Mouse (Mus musculus) gastrocnemius, postnatal 10 days (tissue): ENCODE measurements around the gene Fsip1. TPM values are rescaled to one million over a fixed set of nuclear protein-coding genes. Genes with fewer than 3 reads are reported as not detected.
"Not testable (repeated sequence)": the region's sequence is repeated elsewhere in the genome, so short reads cannot be mapped to it uniquely, and the experiment has no call there.

Source experiments
- DNase-seq: peaks from one replicate; pipeline ENCODE4 v3.0.0; 2021; ENCODE audit warnings: mixed read lengths
- total RNA-seq, 2 experiments: library from RNA; stranded (reverse); gene quantifications; 2 replicates each; pipeline ENCODE4 v1.2.3; 2021

The Fsip1 gene
- total RNA-seq, 2 experiments from 2014 or later: not detected

DNA sequence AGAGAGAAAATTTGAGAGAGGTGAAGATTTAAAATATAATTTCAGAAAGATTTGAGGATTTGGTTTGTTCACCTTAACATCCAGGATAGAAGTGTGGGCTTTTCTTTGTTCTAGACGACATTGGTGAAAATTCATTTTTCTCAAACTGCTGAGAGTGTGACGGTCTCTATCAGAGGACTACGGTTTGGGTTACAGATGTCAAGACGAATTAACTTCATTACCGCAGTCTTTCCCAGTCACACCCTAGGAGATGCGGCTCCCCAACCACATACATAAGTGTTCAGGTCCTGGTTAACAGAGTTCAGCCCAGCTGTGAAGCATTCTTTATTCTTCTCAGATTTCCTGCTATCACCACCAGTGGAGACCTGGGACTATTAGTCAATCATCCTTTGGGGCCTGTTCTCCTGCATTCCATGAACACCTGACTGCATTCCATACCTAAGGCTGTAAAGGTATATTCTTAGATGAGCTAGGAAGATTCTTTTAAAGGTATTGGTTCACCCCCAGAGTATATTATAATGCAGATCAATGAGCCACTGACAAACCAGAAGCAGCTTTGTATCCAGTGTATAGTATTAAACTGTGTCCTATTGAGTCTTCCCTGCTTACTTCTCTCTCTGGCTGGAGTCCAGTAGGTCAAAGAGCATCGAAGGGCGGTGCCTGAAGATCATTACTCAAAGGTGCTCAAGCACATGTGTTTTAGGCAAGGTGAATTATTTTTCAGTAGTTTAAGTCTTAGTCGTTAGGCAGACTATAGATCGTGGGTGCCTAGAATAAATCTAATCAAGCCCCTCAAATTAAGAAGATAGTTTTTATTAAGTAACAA is 82.0 kb downstream of the Fsip1 start:
- DNase-seq: no peak

- DNase-seq: no peak
These were observed 88.5 kb downstream of the Fsip1 start for GRCm38 (mm10) chr2:118168225-118168624.

DNA sequence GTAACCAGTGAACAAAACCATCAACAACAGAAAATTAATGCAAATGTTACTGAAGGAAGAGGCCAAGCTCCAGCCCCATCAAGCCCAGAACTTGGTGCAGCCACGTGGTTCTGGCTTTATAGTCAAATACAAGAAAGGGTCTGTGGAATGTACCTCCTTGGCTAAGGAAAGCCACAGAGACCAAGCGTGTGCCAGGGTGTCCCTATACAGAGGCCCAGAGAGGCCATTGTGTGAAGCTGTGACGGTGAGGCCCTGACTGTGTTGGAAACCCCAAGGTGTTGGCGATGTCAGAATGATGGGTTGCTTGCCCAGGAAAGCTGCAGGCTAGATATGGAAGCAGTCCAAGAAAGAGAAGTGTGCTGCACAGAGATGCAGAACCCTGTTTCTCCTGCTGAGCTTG is 89.0 kb downstream of the Fsip1 start:
- DNase-seq: no peak

- DNase-seq: no peak
These were observed 91.1 kb downstream of the Fsip1 start for GRCm38 (mm10) chr2:118165691-118166090.

DNA sequence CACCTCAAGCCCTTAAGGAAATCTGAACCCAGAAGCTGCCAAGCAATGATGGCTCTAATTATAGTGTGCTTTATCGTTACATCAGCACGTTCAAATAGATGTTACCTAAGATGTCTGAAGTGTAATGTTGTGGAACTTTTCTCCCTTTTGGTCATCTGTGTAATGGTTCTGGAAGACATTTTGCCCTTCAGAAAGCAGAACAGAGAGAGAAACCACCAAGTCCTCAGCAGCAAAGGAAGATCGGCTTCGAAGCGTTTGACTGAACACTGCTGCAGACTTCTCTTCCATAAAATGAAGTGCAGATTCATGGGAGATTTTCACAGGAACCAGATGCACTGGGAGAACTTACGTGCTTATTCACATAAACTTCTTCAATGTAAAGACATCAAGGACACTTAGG is 92.6 kb downstream of the Fsip1 start:
- no peak for DNase-seq

DNA sequence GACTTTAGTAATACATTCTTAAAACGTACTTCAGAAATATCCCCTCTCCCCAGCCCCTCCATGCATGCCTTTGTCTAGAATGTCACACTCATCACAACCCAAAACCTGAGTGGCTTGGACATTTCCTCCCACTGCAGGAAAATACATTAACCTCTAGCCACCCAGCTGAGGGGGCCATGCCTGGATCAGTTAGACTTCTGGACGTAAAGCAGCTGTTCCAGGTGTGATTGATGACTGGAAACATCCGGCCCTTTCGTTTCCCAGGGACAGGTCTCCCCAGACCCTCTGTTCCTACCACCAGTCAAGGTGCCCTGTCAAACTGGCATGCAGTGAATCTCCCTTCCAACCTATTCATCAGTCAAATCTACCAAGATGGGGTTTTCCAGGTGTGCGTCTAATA is 94.3 kb downstream of the Fsip1 start:
- DNase-seq: no peak

GRCm38 (mm10) chr2:118160991-118161390 is 95.8 kb downstream of the Fsip1 start:
- no peak for DNase-seq

DNA sequence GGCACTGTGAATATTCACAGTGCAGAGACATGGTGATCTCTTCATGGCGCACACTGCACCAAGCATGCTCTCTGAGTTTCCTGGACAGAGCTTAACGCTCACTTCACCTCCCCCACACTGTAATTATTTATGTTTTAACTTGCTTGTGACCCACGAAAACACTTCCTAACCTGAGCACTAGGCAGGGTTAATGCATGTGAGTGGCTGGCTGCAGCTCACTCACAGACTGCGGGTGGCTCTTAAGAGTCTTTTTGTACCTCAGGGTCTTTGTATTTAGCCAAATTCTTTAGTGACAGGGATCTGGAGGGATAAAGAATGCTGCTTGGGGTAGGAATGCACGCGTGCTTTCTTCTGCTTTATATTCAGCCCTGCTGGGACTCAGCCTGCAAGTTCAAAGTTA is 96.2 kb downstream of the Fsip1 start:
- no peak for DNase-seq

DNA sequence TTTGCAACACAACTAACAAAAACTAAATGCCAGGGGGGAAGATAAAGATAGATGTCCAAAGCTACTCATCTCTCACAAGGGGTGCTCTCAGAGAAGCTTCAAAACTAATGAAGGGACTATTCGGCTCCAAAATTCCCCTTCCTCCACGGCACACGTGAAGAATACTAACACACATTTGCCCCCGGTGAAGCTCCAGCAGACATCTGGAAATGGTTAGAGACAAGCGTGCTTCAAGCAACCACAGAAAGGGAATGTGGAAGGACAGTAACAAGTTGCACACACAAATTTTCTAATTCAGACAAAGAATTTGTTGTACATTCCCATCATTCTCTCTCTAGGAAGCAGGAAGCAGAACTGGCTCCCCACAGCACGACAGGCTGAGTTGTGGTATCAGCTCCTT is 97.6 kb downstream of the Fsip1 start:
- no peak for DNase-seq

DNA sequence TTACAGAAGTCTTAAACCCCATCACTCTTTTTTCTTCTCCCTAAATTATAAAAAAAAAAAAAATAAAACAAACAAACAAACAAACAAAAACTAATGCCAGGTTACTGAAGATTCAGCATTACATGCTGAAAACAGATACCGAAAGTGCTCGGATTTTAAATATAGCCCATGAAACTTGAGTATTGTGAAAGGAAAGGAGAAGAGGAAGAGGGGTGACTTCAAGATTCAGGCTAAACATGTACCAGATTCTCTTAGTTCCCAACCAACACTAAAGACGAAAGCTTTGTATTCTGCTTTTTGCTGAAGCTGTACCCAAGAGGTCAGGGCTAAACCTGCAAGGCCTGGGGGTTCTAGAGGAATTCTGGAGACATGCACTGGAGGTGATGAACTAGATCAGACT is 98.7 kb downstream of the Fsip1 start:
- no peak for DNase-seq

- DNase-seq: peak; percentile 65
These were observed 106.8 kb downstream of the Fsip1 start for GRCm38 (mm10) chr2:118149855-118150563.

- no peak for DNase-seq
These were observed 108.2 kb downstream of the Fsip1 start for GRCm38 (mm10) chr2:118148321-118149142.

- not testable (repeated sequence) for DNase-seq
These were observed 109.0 kb downstream of the Fsip1 start for GRCm38 (mm10) chr2:118147749-118148148.

DNA sequence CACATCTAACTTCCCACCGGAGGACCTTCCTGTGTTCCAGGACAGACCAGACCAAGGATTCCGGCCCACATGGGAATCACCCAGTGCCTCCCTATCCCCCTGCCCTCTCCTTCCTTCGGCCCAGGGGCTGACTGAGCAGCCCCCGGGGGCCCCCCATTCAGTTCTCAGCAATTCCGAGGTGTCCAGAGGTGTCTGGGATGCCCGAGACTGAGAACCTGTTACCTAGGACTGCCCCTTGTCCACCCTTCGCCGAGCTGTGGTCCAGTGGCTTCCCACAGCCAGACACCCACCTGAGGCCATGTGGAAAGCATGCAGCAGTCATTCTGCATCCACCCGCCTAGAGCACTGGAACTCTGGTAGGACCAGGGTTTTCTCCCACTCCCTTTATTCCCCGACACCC is 115.1 kb downstream of the Fsip1 start:
- no peak for DNase-seq

GRCm38 (mm10) chr2:118139261-118139660 is 117.5 kb downstream of the Fsip1 start:
- DNase-seq: no peak

DNA sequence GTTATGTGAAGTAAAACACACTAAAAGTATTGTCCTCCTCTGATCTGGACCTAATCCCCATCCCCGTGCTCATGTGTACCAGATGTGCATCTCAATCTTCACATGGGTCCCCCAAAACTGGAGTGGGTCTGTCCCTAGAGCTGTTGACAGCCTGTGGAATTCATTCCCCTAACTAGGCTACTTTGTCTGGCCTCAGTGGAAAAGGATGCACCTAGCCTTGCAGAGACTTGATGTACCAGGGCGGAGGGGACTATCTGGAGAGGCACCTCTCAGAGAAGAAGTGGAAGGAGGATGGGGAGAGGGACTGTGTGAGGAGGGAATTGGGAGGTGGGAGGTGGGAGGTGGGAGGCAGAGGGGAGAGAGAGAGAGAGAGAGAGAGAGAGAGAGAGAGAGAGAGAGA is 119.0 kb downstream of the Fsip1 start:
- no peak for DNase-seq

DNA sequence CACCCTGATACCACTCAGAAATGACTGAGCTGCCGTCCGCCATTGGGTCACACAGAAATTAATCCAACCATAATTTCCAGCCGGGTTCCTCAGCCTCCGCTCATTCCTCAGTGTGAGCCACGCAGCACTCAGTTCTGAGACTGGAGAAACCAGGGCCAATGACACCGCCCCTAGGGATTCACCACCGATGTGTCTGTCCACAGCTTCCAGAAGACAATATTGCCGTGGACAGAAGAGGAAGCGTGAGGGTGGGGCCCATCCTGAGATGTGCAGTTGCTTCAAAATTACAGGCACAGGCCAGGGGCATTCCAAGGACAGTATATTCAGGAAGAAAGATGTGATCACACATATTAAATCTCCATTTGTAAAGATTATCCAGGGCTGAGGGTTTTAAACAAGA is 119.7 kb downstream of the Fsip1 start:
- no peak for DNase-seq

DNA sequence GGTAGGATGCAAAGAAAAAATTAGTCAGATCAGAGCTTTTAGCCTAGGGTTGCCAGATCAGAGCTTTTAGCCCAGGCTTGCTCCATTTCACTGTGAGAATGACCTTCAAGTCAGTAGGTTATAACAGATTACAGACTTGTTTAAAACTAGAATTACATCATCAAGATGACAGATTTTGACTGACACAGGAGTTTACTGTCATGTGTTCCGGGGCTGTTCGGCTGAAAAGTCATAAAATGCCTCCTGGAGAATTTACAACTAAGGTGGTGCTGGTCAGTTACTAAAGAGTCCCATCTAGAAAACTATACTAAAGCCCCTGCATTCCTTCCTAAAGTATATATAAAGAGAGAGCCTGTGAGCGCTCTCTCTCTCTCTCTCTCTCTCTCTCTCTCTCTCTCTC is 128.5 kb downstream of the Fsip1 start:
- DNase-seq: no peak

GRCm38 (mm10) chr2:118127516-118128288 is 129.1 kb downstream of the Fsip1 start:
- DNase-seq: no peak

DNA sequence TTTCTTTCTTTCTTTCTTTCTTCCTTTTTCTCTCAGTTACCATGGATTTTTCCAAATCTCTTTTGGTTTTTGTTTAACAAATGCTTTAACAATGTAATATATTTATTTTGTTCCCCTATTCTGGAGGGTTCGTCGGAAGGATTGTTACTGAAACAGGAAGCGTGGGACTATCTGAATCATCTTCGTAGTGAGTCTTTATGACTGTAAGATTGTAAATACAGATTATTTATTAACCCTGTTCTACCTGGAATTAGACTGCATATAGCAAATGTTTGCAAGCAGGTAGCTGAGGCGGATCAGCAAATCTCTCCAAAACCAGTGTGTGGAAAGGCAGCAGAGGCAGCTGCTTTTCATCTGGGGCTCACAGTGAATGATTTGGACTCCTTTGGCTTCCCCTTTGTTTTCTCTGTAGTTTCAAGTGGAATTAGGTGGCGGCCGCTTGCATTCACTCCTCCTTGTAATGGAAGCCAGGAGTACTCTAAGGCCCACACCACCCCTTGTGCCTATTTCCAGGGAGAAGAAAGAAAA is 130.8 kb downstream of the Fsip1 start:
- DNase-seq: no peak

DNA sequence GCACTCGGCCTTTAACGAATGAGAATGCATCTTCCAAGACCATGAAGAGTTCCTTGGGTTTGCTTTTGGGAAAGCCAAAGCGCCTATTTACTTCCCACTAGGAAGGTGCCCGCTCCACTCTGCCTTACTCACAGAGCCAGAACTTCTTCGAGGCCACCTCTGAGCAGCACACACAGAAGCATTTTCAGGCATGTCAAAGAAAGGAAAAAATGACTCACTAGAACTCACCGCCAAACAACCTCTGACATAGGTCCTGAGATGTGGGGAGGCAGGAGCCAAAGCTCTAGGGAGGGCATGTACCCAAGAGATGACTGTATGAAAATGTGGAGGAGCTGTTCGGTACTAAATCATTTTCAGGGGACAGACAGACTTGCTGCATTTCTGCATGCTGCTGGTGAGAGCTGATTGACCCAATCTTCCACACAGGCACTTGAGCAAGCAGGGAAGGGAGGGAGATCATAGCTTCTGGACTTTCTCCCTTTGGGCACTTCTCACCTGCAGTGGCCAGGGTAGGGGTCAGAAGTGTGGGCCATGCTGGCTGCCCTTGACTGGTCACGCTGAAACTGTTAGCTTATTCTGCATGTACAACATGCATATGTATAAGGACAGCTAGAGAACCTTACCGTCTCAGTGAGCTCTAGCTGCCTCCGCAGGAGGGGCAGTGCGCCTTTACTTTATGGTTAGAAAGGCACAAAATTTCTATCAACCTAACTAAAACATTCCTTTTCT is 131.4 kb downstream of the Fsip1 start:
- DNase-seq: no peak
